Mouse (Mus musculus): ENCODE data around the gene Ssh1. TPM values are rescaled to one million over a fixed set of nuclear protein-coding genes. Genes with fewer than 3 reads are reported as not detected.

The Ssh1 gene
- total and polyA plus RNA-seq, 3 experiments = 3.0 to 8.2 (median 8.1) TPM

- peak overlapping the region; percentile 18; the same call in 1 of the 2 replicates for H3K27ac ChIP-seq (ENCODE audit: insufficient read depth, low read depth)
- H3K9me3 ChIP-seq (replicated peaks; ENCODE audit: low read length) = no peaks in the 10 kb centered on the region
- no peak for TF ChIP-seq CHD1 (IDR thresholded peaks at IDR 0.05; ENCODE audit: low read depth, low read length)
- peak; percentile 14; the same call in 1 of the 2 replicates for TF ChIP-seq SIN3A (IDR thresholded peaks at IDR 0.05; ENCODE audit: low read length)
- no peak for TF ChIP-seq ZMIZ1 (IDR thresholded peaks at IDR 0.05; ENCODE audit: low read depth, low read length)
- no peaks in the 10 kb centered on the region for H3K27me3 ChIP-seq (replicated peaks)
- H3K4me3 ChIP-seq (replicated peaks in 1 of 3; ENCODE audit: low read depth in 2 of 3, low read length in 2 of 3, poor library complexity in 1 of 3) = peak overlapping the region; percentile 69 to 97 (median 79)
- peaks cover 35% of the 10 kb centered on the region for H3K79me2 ChIP-seq (replicated peaks; ENCODE audit: control insufficient read depth, extremely low read depth, insufficient read depth, poor library complexity, severe bottlenecking)
- H3K36me3 ChIP-seq (replicated peaks in 1 of 2; ENCODE audit: control insufficient read depth in 1 of 2, insufficient read depth in 1 of 2, low read length in 1 of 2) = peaks cover 0 to 11% of the 10 kb centered on the region in 2 experiments
- dilution Hi-C loops (cut with MboI; ENCODE audit: extremely low pct_ligation_motif_present, extremely low pct_unique_long_range_greater_than_20kb, low sequenced_read_pairs) = no loop called here
- DNase-seq (ENCODE audit: extremely low read depth) = peak; percentile 51
- peaks cover 8 to 53% of the 10 kb centered on the region in 2 experiments for H3K4me1 ChIP-seq (ENCODE audit: control insufficient read depth in 1 of 2, insufficient read depth in 2 of 2)
- in situ Hi-C loops (cut with MboI; ENCODE audit: low pct_ligation_motif_present, low pct_unique_long_range_greater_than_20kb, low sequenced_read_pairs) = no loop called here
- H3K9ac ChIP-seq (ENCODE audit: insufficient read depth, low read depth) = peak overlapping the region; percentile 61
- H3K4me2 ChIP-seq (ENCODE audit: insufficient read depth, low read depth, poor library complexity, severe bottlenecking) = peak overlapping the region; percentile 45
Observed at GRCm38 (mm10) chr5:113906958-113907735, 86.5 kb downstream of the Ssh1 start.

- DNase-seq (ENCODE audit: extremely low read depth) = no peak
- no peaks in the 10 kb centered on the region for H3K27me3 ChIP-seq (replicated peaks)
- H3K9ac ChIP-seq (ENCODE audit: insufficient read depth, low read depth) = no peak overlapping the region
- in situ Hi-C loops (cut with MboI; ENCODE audit: low pct_ligation_motif_present, low pct_unique_long_range_greater_than_20kb, low sequenced_read_pairs) = no loop called here
- TF ChIP-seq NELFE (IDR thresholded peaks at IDR 0.05; ENCODE audit: low read depth, low read length) = no peak
- TF ChIP-seq USF2 (conservative IDR thresholded peaks at IDR 0.05; ENCODE audit: low read depth, low read length) = no peak
- TF ChIP-seq EP300 (IDR thresholded peaks at IDR 0.05; ENCODE audit: low read length) = no peak
- TF ChIP-seq ZNF384 (IDR thresholded peaks at IDR 0.05; ENCODE audit: low read depth, low read length) = no peak
- no peak for TF ChIP-seq JUND (conservative IDR thresholded peaks at IDR 0.05; ENCODE audit: low read depth, low read length)
- no peak for TF ChIP-seq UBTF (IDR thresholded peaks at IDR 0.05; ENCODE audit: low read depth, low read length)
- TF ChIP-seq HCFC1 (IDR thresholded peaks at IDR 0.05; ENCODE audit: low read depth, low read length) = no peak
- TF ChIP-seq KAT2A (IDR thresholded peaks at IDR 0.05; ENCODE audit: insufficient replicate concordance, low read length) = no peak
- TF ChIP-seq CHD1 (IDR thresholded peaks at IDR 0.05; ENCODE audit: low read depth, low read length) = no peak
- TF ChIP-seq GABPA (IDR thresholded peaks at IDR 0.05; ENCODE audit: insufficient replicate concordance, low read depth, low read length) = no peak
- TF ChIP-seq E2F4 (IDR thresholded peaks at IDR 0.05; ENCODE audit: insufficient replicate concordance, low read depth, low read length) = no peak
- no peak for TF ChIP-seq MAZ (IDR thresholded peaks at IDR 0.05; ENCODE audit: low read depth, low read length)
- TF ChIP-seq POLR2AphosphoS2 (IDR thresholded peaks at IDR 0.05; ENCODE audit: low read depth, low read length) = no peak
- TF ChIP-seq MEF2A (IDR thresholded peaks at IDR 0.05; ENCODE audit: borderline replicate concordance, low read depth, low read length) = no peak
- no peak for TF ChIP-seq POLR2A (IDR thresholded peaks at IDR 0.05; ENCODE audit: low read depth, low read length)
- TF ChIP-seq TCF12 (IDR thresholded peaks at IDR 0.05; ENCODE audit: low read depth, low read length) = no peak
- no peak for TF ChIP-seq RCOR1 (conservative IDR thresholded peaks at IDR 0.05; ENCODE audit: low read depth, low read length)
- no peak for TF ChIP-seq MXI1 (IDR thresholded peaks at IDR 0.05; ENCODE audit: low read depth, low read length)
- no peak for TF ChIP-seq MAFK (IDR thresholded peaks at IDR 0.05; ENCODE audit: insufficient replicate concordance, low read length)
- no peak overlapping the region for H3K4me3 ChIP-seq (replicated peaks in 1 of 3; ENCODE audit: low read depth in 2 of 3, low read length in 2 of 3, poor library complexity in 1 of 3)
- peaks cover 39% of the 10 kb centered on the region for H3K79me2 ChIP-seq (replicated peaks; ENCODE audit: control insufficient read depth, extremely low read depth, insufficient read depth, poor library complexity, severe bottlenecking)
- H3K36me3 ChIP-seq (replicated peaks in 1 of 2; ENCODE audit: control insufficient read depth in 1 of 2, insufficient read depth in 1 of 2, low read length in 1 of 2) = peaks cover 0 to 19% of the 10 kb centered on the region in 2 experiments
- H3K27ac ChIP-seq (ENCODE audit: insufficient read depth, low read depth) = no peak overlapping the region
- peaks cover 8 to 71% of the 10 kb centered on the region in 2 experiments for H3K4me1 ChIP-seq (ENCODE audit: control insufficient read depth in 1 of 2, insufficient read depth in 2 of 2)
- no peak overlapping the region for H3K4me2 ChIP-seq (ENCODE audit: insufficient read depth, low read depth, poor library complexity, severe bottlenecking)
- dilution Hi-C loops (cut with MboI; ENCODE audit: extremely low pct_ligation_motif_present, extremely low pct_unique_long_range_greater_than_20kb, low sequenced_read_pairs) = no loop called here
- H3K9me3 ChIP-seq (replicated peaks; ENCODE audit: low read length) = no peaks in the 10 kb centered on the region
Observed at GRCm38 (mm10) chr5:113904987-113905386, 88.7 kb downstream of the Ssh1 start.

Data from CH12.LX (cell line).